Mouse (Mus musculus) lung, postnatal 25 days (tissue): Measurements from ENCODE around the gene Usp16.
A peak's percentile ranks its signal among the peaks of the same experiment; 100 is the strongest.

Experiments
- DNase-seq: peaks from one replicate; pipeline ENCODE4 v3.0.0; 2022; ENCODE audit warnings: low spot score

The Usp16 gene

DNA sequence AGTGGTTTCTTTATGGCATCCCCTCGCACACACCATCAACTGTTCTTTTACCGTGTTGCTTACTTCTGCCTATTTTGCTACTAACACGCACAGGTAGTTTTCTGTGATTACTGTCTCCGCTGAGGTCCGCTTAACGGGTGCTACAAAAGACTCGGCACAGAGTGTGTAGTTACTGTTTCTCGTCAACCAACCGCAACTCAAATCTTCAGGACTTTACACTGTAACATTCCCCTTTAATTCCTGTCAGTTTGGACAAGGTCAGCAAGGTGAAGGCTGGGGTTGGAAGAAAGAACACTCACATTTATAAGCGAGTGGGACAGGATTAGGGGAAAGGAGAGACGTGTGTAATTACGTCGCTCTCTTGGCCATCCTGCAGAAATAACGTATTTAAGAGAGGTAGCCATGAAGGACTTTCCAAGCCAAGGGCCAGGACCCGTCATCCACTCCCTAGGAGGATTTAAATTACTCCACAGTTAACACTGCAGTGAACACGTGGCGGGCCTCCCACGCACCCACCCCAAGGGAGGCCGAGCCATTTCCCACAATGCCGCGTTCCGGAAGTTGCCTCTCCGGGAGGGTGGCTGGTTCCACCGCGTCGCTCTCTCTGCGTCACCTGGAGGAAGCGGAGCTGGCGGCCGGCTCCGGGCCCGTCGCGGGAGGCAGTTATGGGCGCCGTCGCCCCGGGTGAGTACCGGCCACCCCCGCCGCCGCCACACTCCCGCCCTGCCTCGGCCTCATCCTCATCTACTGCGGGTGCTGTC, at the start of gene Usp16:
Gene Usp16 (plus strand): TSS at position 285 of the 761 bp plus-strand sequence.
- DNase-seq = peak; percentile 93

DNA sequence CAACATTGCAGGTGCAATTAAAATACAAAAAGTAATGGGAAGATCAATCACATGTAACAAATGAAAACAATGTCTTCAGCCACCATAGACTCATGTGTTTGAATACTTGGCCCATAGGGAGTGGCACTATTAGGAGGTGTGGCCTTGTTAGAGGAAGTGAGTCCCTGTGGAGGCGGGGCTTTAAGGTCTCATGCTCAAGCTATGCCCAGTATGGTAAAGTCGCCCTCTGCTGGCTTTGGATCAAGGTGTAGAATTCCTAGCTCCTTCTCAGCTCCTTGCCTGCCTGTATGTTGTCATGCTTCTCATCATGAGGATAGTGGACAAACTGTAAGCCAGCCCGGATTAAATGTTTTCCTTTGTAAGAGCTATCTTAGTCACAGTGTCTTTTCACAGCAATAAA, 49.5 kb upstream of the Usp16 start:
- peak; percentile 9 for DNase-seq

DNA sequence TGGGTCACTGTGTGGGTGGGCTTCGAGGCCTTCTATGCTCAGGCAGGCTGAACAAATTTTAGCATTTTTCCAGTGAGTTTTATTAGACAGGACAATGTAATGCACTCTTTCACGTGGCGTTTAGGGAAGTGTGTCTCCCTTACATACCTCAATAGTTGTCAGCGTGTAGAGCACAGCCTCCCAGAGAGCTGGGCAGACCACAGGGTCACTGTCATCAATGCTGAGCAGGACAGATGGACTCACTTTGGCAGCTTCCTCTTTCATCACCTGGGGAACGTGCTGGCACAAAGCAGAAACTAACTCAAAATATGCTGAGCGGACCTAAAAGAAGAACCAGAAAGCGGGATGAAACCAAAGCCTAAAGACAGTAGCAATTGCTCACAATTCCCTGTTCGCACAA, 33.8 kb upstream of the Usp16 start:
- no peak for DNase-seq

DNA sequence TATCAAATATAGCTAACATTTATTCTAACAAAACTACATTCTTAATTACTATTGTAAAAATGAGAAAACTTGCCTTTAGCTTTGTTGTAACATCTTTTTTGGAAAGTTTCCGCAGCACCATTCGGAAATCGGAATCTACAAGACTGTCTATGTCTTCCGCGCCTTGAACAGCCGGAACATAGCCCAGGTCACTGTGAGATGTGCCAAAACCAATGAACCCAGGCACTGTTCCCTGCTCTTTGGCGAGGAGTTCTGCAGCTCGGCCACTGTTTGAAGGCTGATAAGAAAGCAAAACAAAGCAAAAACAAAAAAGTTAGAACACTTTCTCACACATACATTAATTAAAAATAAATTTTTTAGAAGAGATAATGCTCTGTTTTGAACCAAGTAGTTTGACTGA, 27.0 kb upstream of the Usp16 start:
- DNase-seq = peak; percentile 34

DNA sequence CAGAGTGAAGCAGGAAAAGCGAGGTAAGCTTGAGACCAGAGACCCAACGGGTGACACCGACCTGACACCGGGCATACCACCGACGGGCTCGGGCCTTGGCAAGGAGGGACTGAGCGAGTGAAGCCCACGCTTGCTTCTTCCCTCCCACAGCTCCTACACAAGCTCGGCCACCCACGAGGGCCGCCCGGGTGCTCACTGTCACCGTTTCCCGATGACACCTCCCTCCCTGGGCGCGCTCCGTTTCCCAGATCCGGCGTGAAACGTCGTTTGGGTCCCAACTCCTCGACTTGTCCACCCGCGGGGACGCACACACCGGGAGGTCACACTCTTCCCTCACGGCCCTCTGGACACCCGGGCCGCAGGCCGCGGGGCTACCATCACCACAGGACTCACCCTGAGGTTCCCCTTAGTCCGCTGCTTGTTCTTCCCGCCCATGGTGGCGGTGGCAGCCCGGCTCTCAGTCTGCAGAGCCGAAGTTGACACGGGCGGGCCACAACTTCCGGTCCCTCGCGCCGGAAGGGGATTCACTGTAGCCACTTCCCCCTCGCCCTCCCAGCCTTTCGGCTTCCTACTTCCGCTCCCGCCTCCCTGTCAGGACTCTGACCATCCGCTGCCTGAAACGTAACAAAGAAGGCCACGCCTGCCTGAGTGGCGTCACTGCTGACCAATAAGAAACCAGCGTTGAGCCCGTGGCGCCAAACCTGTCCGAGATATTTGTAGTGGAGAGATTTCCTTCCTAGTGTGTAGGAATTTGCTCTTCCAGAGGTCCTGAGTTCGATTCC, 22.3 kb upstream of the Usp16 start, which contains the start of gene Ltn1:
Gene Ltn1 (minus strand): TSS at position 580 of the 782 bp plus-strand sequence.
- DNase-seq = peak; percentile 99

DNA sequence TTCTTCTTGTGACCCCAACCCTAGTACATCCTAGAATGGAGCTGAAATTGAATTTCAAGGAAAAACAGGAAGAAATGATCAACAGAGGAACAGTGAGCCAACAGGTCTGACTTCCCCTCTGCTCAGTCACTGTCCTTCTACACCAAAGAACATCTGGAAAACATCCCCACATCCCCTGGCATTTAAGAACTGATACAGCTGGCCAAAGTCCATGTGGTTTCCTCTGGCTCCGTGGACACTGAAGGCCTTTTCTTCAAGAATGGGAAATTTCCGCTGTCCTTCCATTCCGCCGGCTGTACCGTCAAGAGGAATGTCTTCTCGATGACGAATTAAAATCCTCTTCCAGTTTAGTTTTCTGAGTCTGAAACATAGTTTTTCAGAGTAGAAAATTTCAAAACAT, 20.2 kb upstream of the Usp16 start:
- no peak for DNase-seq

DNA sequence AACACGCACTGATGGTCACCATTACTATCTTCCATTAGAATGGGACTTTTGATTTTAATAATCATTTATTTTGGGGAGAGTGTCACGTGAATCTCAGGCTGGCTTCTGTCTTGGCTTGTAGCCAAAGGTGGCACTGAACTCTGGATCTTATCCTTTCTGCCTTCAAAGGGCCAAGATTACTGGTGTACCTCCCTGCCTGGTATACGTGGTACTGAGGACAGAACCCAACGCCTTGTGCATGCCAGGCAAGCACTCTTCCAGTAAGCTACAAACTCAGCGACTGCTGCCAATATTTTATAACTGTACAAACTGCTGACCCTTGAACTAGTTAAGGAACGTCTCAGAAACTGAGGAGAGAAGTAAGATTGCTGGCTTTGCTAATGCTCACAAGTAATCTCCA, 19.6 kb upstream of the Usp16 start:
- no peak for DNase-seq

DNA sequence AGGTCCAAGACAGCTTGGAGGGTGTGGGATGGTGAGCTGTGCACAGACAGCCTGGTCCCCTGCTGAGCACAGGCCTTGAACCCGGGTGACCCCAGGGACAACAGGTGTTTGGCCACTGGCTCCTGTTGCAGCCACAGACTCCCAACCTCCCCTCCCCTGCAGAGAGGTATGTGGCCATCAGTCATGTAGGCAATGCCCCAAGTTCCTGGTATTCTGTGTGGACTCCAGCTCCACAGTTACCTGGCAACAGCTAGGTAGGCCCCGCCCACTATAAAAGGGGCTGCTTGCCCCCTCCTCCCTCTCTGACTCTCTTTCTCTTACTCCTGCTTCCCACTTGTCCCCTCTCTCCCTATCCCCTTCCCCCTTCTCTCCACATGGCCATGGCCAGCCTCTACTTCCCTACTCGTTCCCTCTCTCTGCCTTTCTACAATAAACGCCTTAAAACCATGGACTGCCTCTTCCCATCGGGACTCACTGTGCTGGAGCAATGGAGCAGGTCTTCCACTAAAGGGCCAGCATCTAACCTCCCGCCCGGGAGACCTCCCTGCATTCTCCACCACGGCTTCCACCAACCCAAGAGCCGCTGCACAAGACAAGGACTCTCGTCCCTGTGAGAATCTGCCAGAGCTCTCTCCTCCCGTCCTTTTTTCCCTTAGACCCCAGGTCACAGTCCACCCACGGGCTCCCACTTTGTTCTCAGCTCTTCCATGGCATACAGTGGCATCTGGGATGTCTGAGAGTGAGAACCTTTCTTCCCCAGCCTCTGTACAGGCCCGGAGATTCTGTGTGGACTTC, 18.9 kb upstream of the Usp16 start:
- no peak for DNase-seq

DNA sequence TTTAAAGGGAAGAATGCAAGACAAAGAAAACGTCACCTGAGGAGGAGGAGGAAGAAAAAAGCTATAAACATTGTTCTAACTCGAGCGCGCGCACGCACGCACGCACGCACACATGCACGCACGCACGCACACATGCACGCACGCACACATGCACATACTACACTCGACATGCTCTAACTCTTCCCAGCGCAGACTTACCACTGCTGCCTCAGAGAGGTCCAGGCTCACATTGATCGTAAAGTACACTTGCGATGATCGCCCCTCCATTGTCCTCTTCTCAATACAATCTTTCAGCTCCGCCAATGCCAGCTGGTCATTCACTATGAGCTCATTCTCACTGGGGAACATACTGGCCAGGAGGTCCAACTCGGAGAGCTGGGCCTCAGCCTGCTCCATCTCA, 17.4 kb upstream of the Usp16 start:
- no peak for DNase-seq

DNA sequence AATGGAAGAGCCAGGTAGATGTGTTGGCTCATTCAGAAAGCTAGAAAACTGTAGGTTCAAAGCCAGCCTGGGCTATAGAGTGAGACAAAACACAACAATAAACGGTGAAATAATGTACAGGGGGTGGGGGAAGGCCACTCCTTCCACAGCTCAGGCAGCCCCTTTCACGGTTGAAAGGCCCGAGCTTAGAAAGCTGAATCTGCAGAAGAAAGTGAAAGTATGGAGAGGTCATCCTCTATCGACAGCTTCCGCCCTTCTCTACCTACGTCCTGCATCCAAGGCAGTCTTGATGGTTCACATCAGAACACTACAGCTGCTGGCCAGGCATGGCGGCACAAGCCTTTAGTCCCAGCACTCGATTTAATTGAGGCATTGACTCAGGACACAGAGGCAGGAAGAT, 15.8 kb upstream of the Usp16 start:
- DNase-seq = no peak

DNA sequence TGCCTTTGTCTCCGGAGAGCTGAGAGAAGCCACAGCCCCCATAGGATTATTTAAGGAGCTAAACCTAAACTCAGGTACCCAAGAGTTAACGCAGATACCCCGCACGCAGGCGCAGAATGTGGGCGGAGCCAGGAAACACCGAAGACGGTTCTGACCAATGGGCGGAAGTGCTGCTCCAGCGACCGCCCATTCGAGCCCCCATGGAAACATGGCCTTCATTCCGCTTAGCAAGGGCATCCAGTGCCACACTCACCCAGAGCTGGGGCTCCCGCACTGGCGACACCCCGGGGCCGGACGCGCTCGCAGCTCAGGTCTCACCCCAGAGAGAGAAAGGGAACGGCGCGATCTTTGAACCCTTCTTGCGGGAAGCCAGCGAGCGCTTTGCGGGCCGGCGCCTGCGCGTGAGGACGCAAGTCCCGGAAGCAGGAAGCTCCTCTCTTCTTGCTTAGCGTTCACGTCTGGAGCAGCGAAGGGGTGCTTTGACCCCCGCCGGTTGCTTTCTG, 14.3 kb upstream of the Usp16 start, which contains the start of gene Rwdd2b:
Gene Rwdd2b (minus strand): TSS at position 390 of the 503 bp plus-strand sequence.
- peak; percentile 95 for DNase-seq

DNA sequence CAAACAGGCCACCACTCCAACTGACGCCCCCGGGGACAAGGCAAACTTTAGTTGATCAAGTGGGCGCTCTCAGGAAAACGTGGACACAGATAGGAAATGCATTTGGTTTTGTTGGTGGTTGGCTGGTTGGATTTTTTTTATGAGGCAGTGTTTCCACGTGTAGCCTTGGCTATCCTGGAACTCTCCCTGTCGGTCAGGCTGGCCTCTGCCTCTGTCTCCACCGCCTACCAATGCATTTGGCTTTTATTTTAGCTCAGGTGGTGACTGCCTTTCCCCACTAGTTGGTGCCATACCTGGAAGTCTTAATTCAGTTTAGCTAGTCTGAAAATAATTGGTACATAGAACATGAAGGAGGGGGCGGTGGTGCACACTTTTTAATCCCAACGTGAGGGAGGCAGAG, 13.4 kb upstream of the Usp16 start:
- DNase-seq = no peak

DNA sequence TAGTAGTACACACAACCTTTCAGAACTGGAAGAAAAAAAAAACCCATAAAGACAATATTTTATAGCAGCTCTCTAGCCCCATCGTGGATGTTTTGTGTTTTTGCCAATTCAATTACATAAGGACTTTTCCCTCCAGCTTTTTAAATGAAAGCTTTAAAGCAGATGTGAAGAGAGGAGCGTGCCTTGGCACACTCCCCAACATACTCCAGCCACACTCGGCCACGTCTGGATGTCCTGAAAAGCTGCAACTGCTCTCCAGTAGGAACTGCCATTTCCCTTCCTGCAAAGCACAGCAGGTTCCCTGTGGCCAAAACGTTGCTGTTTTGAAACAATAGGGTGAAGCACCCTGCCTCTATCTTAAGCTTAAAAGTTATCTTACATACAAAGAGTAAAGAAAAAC, 12.2 kb upstream of the Usp16 start:
- no peak for DNase-seq

DNA sequence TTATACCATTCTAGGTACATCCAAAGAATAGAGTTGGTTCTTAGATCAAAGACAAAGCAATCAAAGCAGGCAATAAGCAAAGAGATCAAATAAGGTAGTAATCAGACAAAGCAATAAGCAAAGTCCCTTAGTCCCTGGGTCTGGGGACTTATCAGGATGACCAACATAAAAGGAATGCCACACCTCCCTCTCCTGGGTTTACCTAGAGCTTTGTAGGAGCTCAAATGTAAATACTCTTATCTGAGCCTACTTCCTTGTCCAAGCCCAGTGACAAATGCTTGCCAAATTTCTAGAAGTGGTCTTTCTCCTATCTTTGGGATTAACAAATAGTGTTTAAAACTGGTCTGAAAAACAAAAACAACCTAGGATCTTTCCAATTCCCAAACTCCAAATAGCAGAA, 11.3 kb upstream of the Usp16 start:
- DNase-seq = no peak

DNA sequence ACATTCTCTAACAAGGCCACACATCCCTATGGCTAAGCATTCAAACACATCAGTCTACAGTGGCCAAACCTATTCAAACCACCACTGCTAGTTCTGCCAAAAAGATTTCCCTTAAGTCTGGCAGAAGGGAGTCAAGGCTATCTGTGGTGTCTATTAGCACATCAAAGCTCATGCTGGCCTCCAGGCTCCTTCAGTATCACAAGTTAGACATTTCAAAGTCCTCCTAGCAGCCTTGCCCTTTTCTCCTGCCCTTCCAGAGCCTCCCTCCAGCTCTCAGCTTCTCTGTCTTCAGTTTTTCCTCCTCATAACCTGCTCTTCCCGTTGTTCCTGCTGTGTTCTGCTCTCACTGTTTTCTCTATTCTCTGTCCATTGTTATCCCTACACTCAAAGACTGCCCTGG, 10.4 kb upstream of the Usp16 start:
- no peak for DNase-seq

DNA sequence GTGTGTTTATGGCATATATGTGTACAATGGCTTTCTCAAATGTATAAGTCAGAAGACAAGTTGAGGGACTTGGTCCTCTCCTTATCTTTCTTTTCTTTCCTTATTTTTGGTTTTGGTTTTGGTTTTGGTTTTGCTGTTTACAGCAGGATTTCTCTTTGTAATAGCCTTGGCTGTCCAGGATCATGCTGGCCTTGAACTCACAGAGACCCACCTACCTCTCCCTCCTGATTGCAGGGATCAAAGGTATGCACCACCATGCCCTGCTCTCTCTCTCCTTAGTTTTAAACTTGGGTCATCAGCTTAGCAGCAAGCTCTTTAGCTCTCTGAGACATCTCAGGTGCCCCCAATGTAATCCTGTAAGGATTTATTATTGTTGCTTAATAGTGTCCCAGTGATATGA, 9.4 kb upstream of the Usp16 start:
- no peak for DNase-seq

DNA sequence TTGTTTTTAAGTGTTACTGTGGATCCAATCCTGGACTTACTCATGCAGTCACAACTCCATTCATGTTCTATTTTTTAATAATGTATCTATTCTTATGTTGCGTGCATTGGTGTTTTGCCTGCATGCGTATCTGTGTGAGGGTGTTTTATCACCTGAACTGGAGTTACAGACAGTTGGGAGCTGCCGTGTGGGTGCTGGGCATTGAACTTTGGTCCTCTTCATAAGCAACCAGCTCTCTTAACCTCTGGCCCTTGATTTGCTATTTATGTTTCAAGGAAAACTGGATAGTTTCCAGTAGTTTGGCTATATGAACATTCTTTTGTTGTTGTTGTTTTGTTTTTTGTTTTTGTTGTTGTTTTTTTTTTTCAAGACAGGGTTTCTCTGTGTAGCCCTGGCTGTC, 9.0 kb upstream of the Usp16 start:
- DNase-seq = no peak

DNA sequence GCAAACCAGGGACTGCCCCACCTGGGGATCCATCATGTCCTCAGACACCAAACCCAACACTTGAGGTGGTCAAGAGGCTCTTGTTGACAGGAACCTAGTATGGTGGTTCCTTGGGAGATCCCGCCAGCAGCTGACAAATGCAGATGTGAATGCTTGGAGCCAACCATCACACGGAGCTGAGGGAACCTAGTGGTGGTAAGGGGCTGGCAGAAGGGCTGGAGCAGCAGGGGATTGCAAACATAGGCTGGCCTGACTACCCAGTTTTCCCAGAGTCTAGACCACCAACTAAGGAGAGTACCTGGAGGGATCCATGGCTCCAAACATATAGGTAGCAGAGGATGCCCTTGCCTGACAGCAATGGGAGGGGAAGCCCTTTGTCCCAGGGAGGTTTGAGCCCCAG, 1.3 kb upstream of the Usp16 start:
- DNase-seq = no peak

DNA sequence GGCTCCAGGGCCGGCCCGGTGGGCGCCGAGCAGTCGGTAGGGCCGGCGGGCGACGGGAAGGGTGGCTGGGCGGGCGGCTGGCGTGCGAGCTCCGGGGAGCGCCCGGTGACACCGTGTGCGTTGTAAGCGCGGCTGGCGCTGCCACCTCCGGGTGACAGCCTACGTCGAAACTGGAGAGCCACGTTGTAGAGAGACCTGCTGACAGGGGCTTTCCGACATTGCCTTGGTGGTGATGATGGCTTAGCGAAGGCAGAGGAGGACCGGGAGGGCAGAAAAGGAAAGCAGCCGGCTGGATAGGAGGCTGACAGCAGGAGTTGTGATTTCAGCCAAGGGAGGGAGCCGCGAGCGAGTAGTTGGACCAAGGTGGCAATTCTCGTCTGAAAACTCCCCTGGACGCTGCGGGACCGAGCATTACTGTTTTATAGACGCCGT, 693 bp downstream of the Usp16 start:
- no peak for DNase-seq

DNA sequence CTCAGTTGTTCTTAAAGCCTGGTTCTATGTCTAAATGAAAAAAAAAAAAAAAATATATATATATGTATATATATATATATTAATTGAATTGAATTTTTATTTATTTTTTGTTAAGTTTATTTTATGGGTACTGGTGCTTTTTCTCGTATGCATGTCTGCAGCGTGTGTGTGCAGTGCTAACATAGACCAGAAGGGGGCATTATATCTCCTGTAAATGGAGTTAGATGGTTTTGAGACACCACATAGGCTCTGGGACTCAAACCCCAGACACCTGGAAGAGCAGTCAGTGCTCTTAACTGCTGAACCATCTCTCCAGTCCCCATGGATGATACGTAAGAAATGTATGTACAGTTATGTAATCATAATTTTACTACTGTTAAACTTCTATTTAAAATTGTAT, 4.2 kb downstream of the Usp16 start:
- DNase-seq = no peak

DNA sequence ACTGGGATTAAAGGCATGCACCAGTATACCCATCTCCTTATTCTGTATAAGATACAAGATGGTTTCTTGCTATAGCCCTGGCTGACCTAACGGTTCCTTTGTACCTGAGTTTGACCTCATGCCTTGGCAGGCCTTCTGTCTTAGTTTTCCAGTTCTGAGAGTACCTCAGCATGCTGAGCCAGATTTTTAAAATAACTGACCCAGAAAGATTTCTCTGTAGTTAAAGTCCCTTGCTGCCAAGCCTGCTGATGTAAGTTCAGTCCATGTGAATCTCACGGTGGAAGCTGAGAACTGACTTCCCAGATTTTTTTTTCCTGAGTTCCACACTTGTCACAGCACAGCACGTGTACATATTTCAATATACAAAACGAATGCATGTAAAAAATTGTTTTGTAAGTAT, 16.1 kb downstream of the Usp16 start:
- DNase-seq = no peak

DNA sequence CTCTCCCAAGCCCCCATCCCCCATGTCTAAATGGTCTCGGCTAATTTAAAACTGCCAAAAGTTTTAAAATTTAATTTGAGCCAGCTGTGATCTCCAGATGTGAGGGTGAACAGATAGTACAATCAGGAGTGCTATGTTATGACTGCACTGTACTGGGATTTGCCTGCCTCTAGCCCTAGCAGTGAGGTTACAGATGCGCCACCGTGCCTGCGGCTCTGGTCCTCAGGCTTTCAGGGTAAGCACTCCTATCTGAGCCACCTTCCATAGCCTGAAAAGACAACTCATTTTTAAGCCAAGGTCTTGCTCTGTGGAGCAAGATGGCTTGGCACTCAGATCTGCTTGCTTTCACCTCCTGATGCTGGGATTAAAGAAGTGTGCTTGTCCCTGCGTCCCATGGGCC, 29.9 kb downstream of the Usp16 start:
- no peak for DNase-seq
